Mouse (Mus musculus): ENCODE measurements around the gene Siva1. TPM values are rescaled to one million over a fixed set of nuclear protein-coding genes. Genes with fewer than 3 reads are reported as not detected.

Siva1 gene
- polyA plus RNA-seq, 1 experiment from 2014 or later: 150 TPM

GRCm38 (mm10) chr12:112644855-112645506 lies 502 bp downstream of the Siva1 start:
- no peaks in the 10 kb centered on the region for H3K27me3 ChIP-seq
- peaks cover 18% of the 10 kb centered on the region for H3K4me1 ChIP-seq
- peak overlapping the region; percentile 81 for H3K27ac ChIP-seq (replicated peaks)
- ATAC-seq (ENCODE audit: low FRiP score, low read depth): no peak; the same call in 1 of the 2 replicates
- H3K4me3 ChIP-seq: peak overlapping the region; percentile 75
- no peaks in the 10 kb centered on the region for H3K9me3 ChIP-seq
- H3K36me3 ChIP-seq: peaks cover 26% of the 10 kb centered on the region
- peak overlapping the region; percentile 81 for H3K9ac ChIP-seq (replicated peaks)
- WGBS: under 1% methylated on average over 75 of the region's 75 CpGs
- H3K4me2 ChIP-seq (replicated peaks): peak overlapping the region; percentile 89

DNA sequence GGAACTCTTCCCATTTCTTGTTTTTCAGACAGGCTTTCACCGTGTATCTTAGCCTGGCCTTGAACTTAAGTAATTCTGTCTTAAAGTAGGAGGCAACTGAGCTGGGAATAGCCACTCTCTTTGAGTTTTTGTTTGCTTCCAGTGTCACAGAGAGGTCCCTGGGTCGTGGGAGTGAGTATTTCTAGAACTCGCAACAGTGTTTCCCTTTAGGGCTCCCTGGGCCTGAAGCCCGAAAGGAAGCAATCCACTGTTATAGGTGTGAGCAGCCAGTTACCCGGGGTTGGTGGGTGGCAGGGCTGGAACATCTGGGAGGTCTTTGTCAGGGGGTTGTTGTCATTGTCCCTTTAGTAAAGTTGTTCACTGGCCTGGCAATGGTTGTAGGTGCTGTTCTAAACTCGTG lies 1.7 kb downstream of the Siva1 start:
- Histone ChIP-seq H3K9me3 (no peaks in the 10 kb centered on the region), H3K4me3 (peak overlapping the region; percentile 75), H3K9ac (replicated peaks) (peak overlapping the region; percentile 81), H3K27me3 (no peaks in the 10 kb centered on the region), H3K27ac (replicated peaks) (no peak overlapping the region), H3K4me2 (replicated peaks) (peak overlapping the region; percentile 89), H3K4me1 (peaks cover 18% of the 10 kb centered on the region), H3K36me3 (peaks cover 37% of the 10 kb centered on the region)
- 62% methylated on average over 6 of the region's 6 CpGs for WGBS
- ATAC-seq (ENCODE audit: low FRiP score, low read depth): no peak

GRCm38 (mm10) chr12:112648081-112648480 lies 3.6 kb downstream of the Siva1 start:
- H3K27ac ChIP-seq (replicated peaks): no peak overlapping the region
- ATAC-seq (ENCODE audit: low FRiP score, low read depth): no peak
- H3K27me3 ChIP-seq: no peaks in the 10 kb centered on the region
- H3K4me1 ChIP-seq: peaks cover 18% of the 10 kb centered on the region
- no peak overlapping the region for H3K4me2 ChIP-seq (replicated peaks)
- H3K9ac ChIP-seq (replicated peaks): no peak overlapping the region
- no peaks in the 10 kb centered on the region for H3K9me3 ChIP-seq
- peaks cover 51% of the 10 kb centered on the region for H3K36me3 ChIP-seq
- 93% methylated on average over 5 of the region's 5 CpGs for WGBS
- H3K4me3 ChIP-seq: no peak overlapping the region

GRCm38 (mm10) chr12:112651778-112652439 lies 7.4 kb downstream of the Siva1 start:
- Histone ChIP-seq H3K27me3 (no peaks in the 10 kb centered on the region), H3K36me3 (peaks cover 87% of the 10 kb centered on the region), H3K27ac (replicated peaks) (no peak overlapping the region), H3K4me1 (peaks cover under 1% of the 10 kb centered on the region), H3K9ac (replicated peaks) (no peak overlapping the region), H3K4me3 (no peak overlapping the region), H3K4me2 (replicated peaks) (no peak overlapping the region), H3K9me3 (no peaks in the 10 kb centered on the region)
- no peak for ATAC-seq (ENCODE audit: low FRiP score, low read depth)
- 82% methylated on average over 5 of the region's 5 CpGs for WGBS

GRCm38 (mm10) chr12:112653157-112653824 lies 8.8 kb downstream of the Siva1 start:
- no peaks in the 10 kb centered on the region; the same call in 1 of the 2 replicates for H3K4me1 ChIP-seq
- no peaks in the 10 kb centered on the region for H3K9me3 ChIP-seq
- no peak overlapping the region for H3K9ac ChIP-seq (replicated peaks)
- H3K27me3 ChIP-seq: no peaks in the 10 kb centered on the region
- no peak overlapping the region for H3K4me3 ChIP-seq
- no peak overlapping the region for H3K4me2 ChIP-seq (replicated peaks)
- peak overlapping the region; percentile 47; the same call in 1 of the 2 replicates for H3K27ac ChIP-seq (replicated peaks)
- peak; percentile 63 for ATAC-seq (ENCODE audit: low FRiP score, low read depth)
- H3K36me3 ChIP-seq: peaks cover 91% of the 10 kb centered on the region
- 56% methylated on average over 7 of the region's 7 CpGs for WGBS

- WGBS: 96% methylated on average over 5 of the region's 5 CpGs
- Histone ChIP-seq H3K4me3 (no peak overlapping the region), H3K27me3 (no peaks in the 10 kb centered on the region), H3K36me3 (peaks cover 91% of the 10 kb centered on the region), H3K9me3 (no peaks in the 10 kb centered on the region), H3K4me2 (replicated peaks) (no peak overlapping the region), H3K4me1 (no peaks in the 10 kb centered on the region; the same call in 1 of the 2 replicates), H3K9ac (replicated peaks) (no peak overlapping the region), H3K27ac (replicated peaks) (peak overlapping the region; percentile 47; the same call in 1 of the 2 replicates)
- no peak for ATAC-seq (ENCODE audit: low FRiP score, low read depth)
Observed at GRCm38 (mm10) chr12:112654076-112654475, 9.6 kb downstream of the Siva1 start.

DNA sequence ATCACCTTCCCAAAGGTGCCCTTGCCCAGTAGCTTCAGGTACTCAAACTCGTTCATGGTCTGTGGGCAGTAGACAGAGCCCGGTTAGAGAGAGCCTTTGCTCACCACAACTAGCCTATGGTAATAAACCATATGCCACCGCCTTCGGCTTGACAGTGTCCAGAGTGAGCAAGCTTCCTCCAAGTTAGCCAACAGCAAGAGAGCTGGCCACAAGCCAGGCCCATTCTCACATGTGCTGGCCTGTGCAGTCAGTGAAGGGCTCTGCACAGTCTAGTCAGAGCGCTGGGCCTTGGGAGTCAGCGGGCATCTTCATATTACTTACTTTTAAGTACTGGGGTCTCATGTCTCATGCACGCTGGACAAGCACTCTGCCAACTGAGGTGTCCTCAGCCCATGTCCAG lies 14.1 kb downstream of the Siva1 start:
- 97% methylated on average over 7 of the region's 7 CpGs for WGBS
- peaks cover 38% of the 10 kb centered on the region for H3K4me1 ChIP-seq
- no peak overlapping the region for H3K4me3 ChIP-seq
- ATAC-seq (ENCODE audit: low FRiP score, low read depth): no peak
- H3K27ac ChIP-seq (replicated peaks): no peak overlapping the region
- no peak overlapping the region for H3K4me2 ChIP-seq (replicated peaks)
- H3K9me3 ChIP-seq: no peaks in the 10 kb centered on the region
- H3K27me3 ChIP-seq: no peaks in the 10 kb centered on the region
- no peak overlapping the region for H3K9ac ChIP-seq (replicated peaks)
- H3K36me3 ChIP-seq: peaks cover 95% of the 10 kb centered on the region

DNA sequence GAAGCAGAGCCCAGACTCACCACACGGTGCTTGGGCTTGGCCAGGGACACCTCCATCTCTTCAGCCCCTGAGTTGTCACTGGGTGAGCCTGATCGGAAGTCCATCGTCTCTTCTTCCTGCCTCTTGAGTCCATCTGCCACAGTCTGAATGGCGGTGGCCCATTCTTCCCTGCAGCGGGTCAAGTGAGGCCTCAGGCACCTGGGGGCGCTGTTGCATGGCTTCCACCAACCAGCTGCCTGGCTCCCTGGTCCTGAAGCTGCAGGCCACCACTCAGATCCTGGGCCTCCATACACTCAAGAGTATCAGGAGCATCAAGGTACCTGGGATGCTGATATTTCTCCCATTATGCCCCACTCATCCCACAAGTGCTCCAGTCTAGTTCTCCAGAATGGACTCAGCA lies 14.6 kb downstream of the Siva1 start:
- WGBS: 75% methylated on average over 6 of the region's 6 CpGs
- Histone ChIP-seq H3K4me3 (no peak overlapping the region), H3K27me3 (no peaks in the 10 kb centered on the region), H3K36me3 (peaks cover 90% of the 10 kb centered on the region), H3K9me3 (no peaks in the 10 kb centered on the region), H3K27ac (replicated peaks) (no peak overlapping the region), H3K9ac (replicated peaks) (0 out of 2 replicates have a peak overlapping the region, but pooled peaks have one; percentile 16), H3K4me1 (peaks cover 43% of the 10 kb centered on the region), H3K4me2 (replicated peaks) (no peak overlapping the region)
- ATAC-seq (ENCODE audit: low FRiP score, low read depth): no peak

GRCm38 (mm10) chr12:112660576-112661326 lies 16.3 kb downstream of the Siva1 start:
- H3K4me1 ChIP-seq: peaks cover 59% of the 10 kb centered on the region
- H3K4me3 ChIP-seq: no peak overlapping the region
- peak; percentile 51 for ATAC-seq (ENCODE audit: low FRiP score, low read depth)
- no peaks in the 10 kb centered on the region for H3K9me3 ChIP-seq
- H3K9ac ChIP-seq (replicated peaks): peak overlapping the region; percentile 46; the same call in 1 of the 2 replicates
- 31% methylated on average over 5 of the region's 5 CpGs for WGBS
- H3K27ac ChIP-seq (replicated peaks): peak overlapping the region; percentile 96
- H3K36me3 ChIP-seq: peaks cover 86% of the 10 kb centered on the region
- peak overlapping the region; percentile 40 for H3K4me2 ChIP-seq (replicated peaks)
- H3K27me3 ChIP-seq: no peaks in the 10 kb centered on the region

- 70% methylated on average over 3 of the region's 3 CpGs for WGBS
- Histone ChIP-seq H3K9ac (replicated peaks) (peak overlapping the region; percentile 46; the same call in 1 of the 2 replicates), H3K27ac (replicated peaks) (peak overlapping the region; percentile 96), H3K4me3 (no peak overlapping the region), H3K36me3 (peaks cover 86% of the 10 kb centered on the region), H3K9me3 (no peaks in the 10 kb centered on the region), H3K4me2 (replicated peaks) (peak overlapping the region; percentile 40), H3K27me3 (no peaks in the 10 kb centered on the region), H3K4me1 (peaks cover 64% of the 10 kb centered on the region)
- no peak for ATAC-seq (ENCODE audit: low FRiP score, low read depth)
Observed at GRCm38 (mm10) chr12:112661327-112661605, 16.8 kb downstream of the Siva1 start.

DNA sequence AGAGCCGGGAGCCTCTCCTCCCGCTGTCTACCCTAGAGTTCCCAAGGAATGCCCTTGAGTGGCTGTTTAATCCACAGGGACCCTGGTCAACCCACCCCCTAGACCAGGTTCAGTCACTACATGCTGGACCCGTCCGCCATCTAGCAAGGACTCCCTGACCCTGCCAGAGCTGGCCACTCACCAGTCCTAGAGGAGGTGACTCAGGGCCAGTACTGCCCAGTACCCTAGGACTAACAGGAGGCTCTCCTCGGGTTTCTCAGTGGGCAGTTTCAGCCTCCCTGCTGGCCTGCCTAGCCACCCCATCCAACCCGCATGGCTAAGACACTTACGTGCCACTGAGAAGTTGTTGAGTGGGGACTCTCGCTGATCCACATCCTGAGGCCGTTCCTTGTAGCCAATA lies 17.4 kb downstream of the Siva1 start:
- Histone ChIP-seq H3K27ac (replicated peaks) (peak overlapping the region; percentile 96), H3K4me2 (replicated peaks) (no peak overlapping the region), H3K4me3 (no peak overlapping the region), H3K36me3 (peaks cover 86% of the 10 kb centered on the region), H3K9me3 (no peaks in the 10 kb centered on the region), H3K27me3 (no peaks in the 10 kb centered on the region), H3K4me1 (peaks cover 70% of the 10 kb centered on the region), H3K9ac (replicated peaks) (no peak overlapping the region; the same call in 1 of the 2 replicates)
- no peak for ATAC-seq (ENCODE audit: low FRiP score, low read depth)
- WGBS: 79% methylated on average over 9 of the region's 9 CpGs
